Mouse (Mus musculus): Measurements from ENCODE around the gene Acrbp.

DNA sequence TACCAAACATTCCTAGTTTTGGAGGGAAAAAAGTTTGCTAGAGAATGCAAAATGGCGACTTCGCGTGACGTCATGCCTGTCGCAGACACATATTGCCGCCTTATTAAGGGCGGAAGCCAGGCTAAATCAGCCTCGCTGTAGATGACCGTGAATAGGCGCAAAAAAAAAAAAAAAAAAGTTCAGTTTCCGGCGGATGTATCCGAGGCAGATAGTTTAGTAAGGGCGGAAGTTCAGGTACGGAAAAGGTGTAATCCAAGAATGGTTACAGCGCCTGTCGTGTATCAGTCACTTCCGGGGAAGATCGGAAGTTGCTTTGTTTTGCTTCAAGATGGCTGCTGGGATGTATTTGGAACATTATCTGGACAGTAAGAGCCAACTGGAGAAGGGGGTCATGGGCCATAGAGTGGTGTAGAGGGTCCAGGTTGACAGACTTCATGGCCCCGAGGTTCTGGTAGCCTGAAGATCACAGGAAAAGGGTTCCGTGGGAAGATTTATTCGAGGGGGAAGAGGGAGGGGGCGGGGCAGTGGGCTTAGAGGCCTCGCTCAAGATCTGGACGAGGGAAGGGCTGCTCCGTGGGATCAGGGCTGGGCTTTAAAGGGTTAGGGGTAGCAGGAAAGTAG lies 9.8 kb upstream of the Acrbp start, which contains the start of gene Ing4:
- TF ChIP-seq CTCF (IDR thresholded peaks at IDR 0.05; ENCODE audit: low read depth) (no peak), EP300 (IDR thresholded peaks at IDR 0.05; ENCODE audit: low read depth) (no peak)
